Mouse (Mus musculus) liver, embryonic 15.5 days (tissue): ENCODE results near the gene Gm49366. TPM values are rescaled to one million over a fixed set of nuclear protein-coding genes. Genes with fewer than 3 reads are reported as not detected.
"Not testable (repeated sequence)": the region's sequence is repeated elsewhere in the genome, so short reads cannot be mapped to it uniquely, and the experiment has no call there.

Source experiments
- ATAC-seq: fragments of 200-750 bp; cut with Nextera tagmentation; 2 replicates; pipeline ENCODE4 v1.8.0; 2017; ENCODE audit warnings: moderate number of reproducible peaks, mild to moderate bottlenecking, moderate library complexity; ENCODE audit not compliant: insufficient read depth
- H3K27ac ChIP-seq: fragments of 300-500 bp; sonication (generic); replicated peaks from 2 replicates; pipeline ENCODE4 v1.5.1; 2015; ENCODE audit warnings: mild to moderate bottlenecking, inconsistent platforms
- H3K27me3 ChIP-seq: fragments of 300-500 bp; sonication (generic); 2 replicates; pipeline ENCODE4 v1.6.1; 2015; ENCODE audit warnings: mild to moderate bottlenecking, inconsistent platforms
- H3K36me3 ChIP-seq: fragments of 300-500 bp; sonication (generic); replicated peaks from 2 replicates; pipeline ENCODE4 v1.6.1; 2015; ENCODE audit warnings: moderate library complexity, mild to moderate bottlenecking, inconsistent platforms
- H3K4me1 ChIP-seq: fragments of 300-500 bp; sonication (generic); replicated peaks from 2 replicates; pipeline ENCODE4 v1.6.1; 2015; ENCODE audit warnings: inconsistent platforms
- H3K4me2 ChIP-seq: fragments of 300-500 bp; sonication (generic); 2 replicates; pipeline ENCODE4 v1.6.1; 2015; ENCODE audit warnings: moderate library complexity, mild to moderate bottlenecking, inconsistent platforms
- H3K4me3 ChIP-seq: fragments of 300-500 bp; sonication (generic); replicated peaks from 2 replicates; pipeline ENCODE4 v1.5.1; 2015; ENCODE audit warnings: mild to moderate bottlenecking, inconsistent platforms
- H3K9ac ChIP-seq: fragments of 300-500 bp; sonication (generic); 2 replicates; pipeline ENCODE4 v1.6.1; 2015; ENCODE audit warnings: moderate library complexity, mild to moderate bottlenecking, inconsistent platforms
- H3K9me3 ChIP-seq: fragments of 300-500 bp; sonication (generic); replicated peaks from 2 replicates; pipeline ENCODE4 v1.6.1; 2016; ENCODE audit warnings: inconsistent platforms
- WGBS: fragments of 180-500 bp; shearing (Covaris S2); methylation state at CpG from one replicate; pipeline ENCODE4 v1.1.7; 2015; ENCODE audit warnings: mixed read lengths; ENCODE audit not compliant: insufficient replicate concordance; 5-methylcytosine and 5-hydroxymethylcytosine counted together
- polyA plus RNA-seq: library from polyadenylated mRNA; unstranded; fragments of >200 nt; fragmentation: Nextera tagmentation; extraction: Ambion mirVana; gene quantifications from 2 replicates; pipeline ENCODE4 v1.2.1, GENCODE M21; 2015

Gene Gm49366
- polyA plus RNA-seq, 1 experiment from 2014 or later, result not detected

DNA sequence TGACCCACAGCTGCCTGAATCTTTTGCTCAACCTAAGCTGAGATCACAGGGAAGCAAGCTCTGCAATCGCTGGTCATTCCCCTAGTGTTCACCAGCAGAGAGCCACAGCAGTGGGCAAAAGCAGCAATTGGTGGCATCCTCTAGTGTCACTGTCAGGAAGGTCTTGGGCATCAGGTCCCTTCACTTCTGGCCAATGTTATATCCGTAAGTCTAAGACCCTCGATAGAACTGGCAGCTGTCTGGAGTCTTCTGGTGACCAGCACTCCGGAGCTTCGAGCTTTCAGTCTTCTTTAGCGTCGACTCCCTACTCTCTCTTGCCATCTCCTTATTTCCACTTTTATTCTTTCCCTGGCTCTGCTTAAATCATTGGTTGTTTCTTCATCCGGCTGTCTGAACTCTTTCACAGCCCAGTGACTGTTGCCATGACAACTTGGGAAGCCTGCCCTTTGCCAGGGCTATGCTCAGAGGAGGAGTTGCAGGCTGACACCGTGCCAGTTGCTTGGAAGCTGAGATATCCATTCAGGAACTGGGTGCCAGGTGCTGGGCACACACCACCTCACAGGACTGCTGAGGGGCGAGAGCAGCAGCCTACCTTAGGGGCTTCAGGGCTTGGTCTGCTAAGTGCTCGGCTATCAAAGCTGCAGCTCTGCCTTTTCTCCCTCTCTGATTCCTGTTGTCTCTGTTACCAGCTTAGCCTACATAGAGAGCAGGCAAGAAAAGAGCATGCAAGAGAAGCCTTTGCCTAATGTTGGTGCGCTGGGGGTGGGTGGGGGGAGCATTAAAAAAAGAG is 27.3 kb upstream of the Gm49366 start:
- no peak overlapping the region for H3K9ac ChIP-seq

DNA sequence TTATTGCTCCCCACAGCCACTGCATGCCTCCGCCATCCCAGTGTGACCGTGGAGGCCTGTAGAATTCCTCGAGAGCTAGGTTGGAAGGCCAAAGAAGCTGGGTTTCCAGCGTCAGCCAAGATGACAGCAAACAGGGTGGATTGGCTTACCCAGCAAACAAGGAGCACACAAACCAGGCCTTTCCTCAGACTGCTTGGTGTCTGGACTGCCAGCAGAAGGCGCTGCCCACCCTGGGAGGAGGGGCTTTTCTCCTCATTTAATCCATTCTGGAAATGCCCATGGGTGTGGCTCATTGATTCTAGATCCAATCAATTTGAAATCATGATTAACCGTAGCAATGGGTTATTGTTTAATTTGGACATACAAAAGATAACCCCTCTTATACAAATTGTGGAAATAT is 25.6 kb upstream of the Gm49366 start:
- no peak for ATAC-seq
- H3K4me1 ChIP-seq, result peaks cover 11% of the 10 kb centered on the region

More for the DNA sequence above, 27.3 kb upstream of the Gm49366 start:
- no peaks in the 10 kb centered on the region for H3K9me3 ChIP-seq
- no peak overlapping the region for H3K27ac ChIP-seq
- peaks cover 32% of the 10 kb centered on the region for H3K27me3 ChIP-seq
- no peaks in the 10 kb centered on the region for H3K36me3 ChIP-seq
- ATAC-seq, result no peak
- no peak overlapping the region for H3K4me3 ChIP-seq
- peaks cover 11% of the 10 kb centered on the region for H3K4me1 ChIP-seq
- WGBS, result 59% methylated on average over 12 of the region's 12 CpGs
- peak overlapping the region; percentile 53 for H3K4me2 ChIP-seq

DNA sequence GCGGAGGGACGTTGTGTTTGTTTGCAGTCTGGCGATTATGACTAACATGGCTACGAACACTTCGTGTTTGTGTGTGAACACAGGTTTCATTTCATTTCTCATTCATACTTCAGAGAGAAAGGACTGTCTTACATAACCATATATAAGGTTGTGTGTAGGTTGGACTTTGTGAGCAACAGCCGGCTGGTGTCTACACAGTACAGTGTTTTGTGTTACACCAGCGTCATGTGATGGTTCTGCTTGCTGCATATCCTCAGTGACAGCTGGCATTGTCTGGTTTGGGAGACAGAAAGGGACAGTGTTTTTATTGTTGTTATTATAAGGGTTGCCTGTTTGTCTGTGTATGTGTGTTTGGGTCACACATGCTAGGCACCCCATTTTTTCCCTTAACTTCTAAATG is 25.0 kb upstream of the Gm49366 start:
- WGBS, result 72% methylated on average over 7 of the region's 7 CpGs

More for the DNA sequence above, 25.6 kb upstream of the Gm49366 start:
- Histone ChIP-seq H3K9ac (no peak overlapping the region), H3K27ac (no peak overlapping the region), H3K4me3 (no peak overlapping the region), H3K4me2 (no peak overlapping the region), H3K27me3 (peaks cover 32% of the 10 kb centered on the region), H3K9me3 (no peaks in the 10 kb centered on the region), H3K36me3 (no peaks in the 10 kb centered on the region)
- WGBS, result 68% methylated on average over 6 of the region's 6 CpGs

DNA sequence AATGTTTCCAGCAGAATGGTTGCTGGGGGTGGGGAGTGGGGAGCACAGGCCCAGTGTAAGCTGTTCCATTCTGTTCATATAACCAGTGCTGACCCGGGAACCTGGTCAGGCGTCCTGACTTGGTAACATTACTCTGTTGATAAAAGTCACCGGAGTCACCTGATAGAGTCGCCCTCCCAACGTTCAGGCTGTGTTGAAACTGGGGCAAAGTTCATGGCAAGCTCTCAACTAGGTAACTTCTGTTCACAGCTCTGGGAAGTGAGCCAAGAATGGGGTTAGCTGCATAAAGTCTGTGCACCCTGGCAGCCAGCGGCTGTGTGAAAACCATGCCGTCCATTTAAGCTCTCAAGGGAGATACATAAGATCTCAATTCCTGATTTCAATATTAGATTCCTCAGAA is 18.2 kb upstream of the Gm49366 start:
- ATAC-seq, result peak; percentile 81
- 50% methylated on average over 7 of the region's 7 CpGs for WGBS
- not testable (repeated sequence) for H3K9ac ChIP-seq, H3K27me3 ChIP-seq, H3K36me3 ChIP-seq, H3K4me1 ChIP-seq, H3K9me3 ChIP-seq, H3K27ac ChIP-seq, H3K4me3 ChIP-seq, H3K4me2 ChIP-seq

More for the DNA sequence above, 25.0 kb upstream of the Gm49366 start:
- H3K4me3 ChIP-seq, result no peak overlapping the region
- no peak for ATAC-seq
- peaks cover 6% of the 10 kb centered on the region for H3K4me1 ChIP-seq
- H3K9me3 ChIP-seq, result no peaks in the 10 kb centered on the region
- H3K27me3 ChIP-seq, result peaks cover 27% of the 10 kb centered on the region
- H3K36me3 ChIP-seq, result no peaks in the 10 kb centered on the region
- H3K9ac ChIP-seq, result no peak overlapping the region
- H3K27ac ChIP-seq, result no peak overlapping the region
- no peak overlapping the region for H3K4me2 ChIP-seq

DNA sequence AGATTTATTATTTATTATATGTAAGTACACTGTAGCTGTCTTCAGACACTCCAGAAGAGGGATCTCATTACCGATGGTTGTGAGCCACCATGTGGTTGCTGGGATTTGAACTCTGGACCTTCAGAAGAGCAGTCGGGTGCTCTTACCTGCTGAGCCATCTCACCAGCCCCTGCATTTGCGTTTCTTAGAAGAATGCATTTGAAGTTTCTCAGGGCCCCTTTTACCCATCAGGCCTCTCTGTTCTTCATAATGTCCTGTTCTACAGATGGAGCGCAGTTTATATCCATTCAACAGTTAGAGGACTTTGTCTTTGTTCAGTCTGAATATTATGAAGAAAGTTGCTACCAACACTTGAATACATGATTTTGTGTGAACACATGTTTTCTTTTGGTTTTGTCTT is 16.5 kb upstream of the Gm49366 start:
- 77% methylated on average over 4 of the region's 4 CpGs for WGBS
- H3K4me1 ChIP-seq, H3K9me3 ChIP-seq, H3K36me3 ChIP-seq, H3K4me2 ChIP-seq, H3K27ac ChIP-seq, H3K4me3 ChIP-seq, ATAC-seq, H3K9ac ChIP-seq, H3K27me3 ChIP-seq: not testable (repeated sequence)

DNA sequence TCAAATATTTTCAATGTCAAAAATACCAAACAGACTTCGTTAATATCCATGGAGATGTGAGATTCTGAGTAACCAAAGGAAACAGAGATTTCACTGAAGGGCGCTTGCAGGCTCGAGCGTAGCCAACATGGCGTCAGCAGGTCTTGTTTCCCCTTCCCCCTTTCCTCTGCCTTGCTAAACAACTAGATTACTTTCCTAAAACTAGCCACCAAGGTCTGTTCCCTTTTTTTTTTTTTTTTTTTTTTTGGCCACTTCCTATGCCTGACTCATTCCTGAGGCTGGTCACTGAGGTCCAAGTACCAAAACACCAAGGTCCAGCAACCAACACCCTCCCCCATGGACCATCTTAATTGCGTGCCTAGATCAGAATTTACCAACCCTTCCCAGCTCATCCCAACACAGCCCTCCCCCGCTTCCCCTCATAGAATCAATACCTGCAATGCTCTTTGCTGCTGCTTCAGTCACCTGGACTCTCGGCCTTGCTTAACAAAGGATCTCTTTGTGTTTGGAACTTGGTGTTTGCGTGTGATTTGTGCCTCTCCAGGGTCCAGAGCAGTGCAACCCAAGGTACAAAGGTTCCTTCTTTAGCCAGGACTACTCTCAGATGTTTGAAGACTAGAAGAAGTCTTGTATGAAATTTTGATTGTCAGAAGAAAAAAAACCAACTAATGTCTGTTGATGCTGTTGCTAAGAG is 15.5 kb upstream of the Gm49366 start:
- Histone ChIP-seq H3K4me1 (peaks cover 7% of the 10 kb centered on the region; the same call in 1 of the 2 replicates), H3K9ac (no peak overlapping the region), H3K27ac (no peak overlapping the region), H3K4me3 (no peak overlapping the region), H3K9me3 (no peaks in the 10 kb centered on the region), H3K27me3 (no peaks in the 10 kb centered on the region), H3K4me2 (no peak overlapping the region), H3K36me3 (no peaks in the 10 kb centered on the region)
- ATAC-seq, result no peak
- WGBS, result 59% methylated on average over 9 of the region's 9 CpGs

DNA sequence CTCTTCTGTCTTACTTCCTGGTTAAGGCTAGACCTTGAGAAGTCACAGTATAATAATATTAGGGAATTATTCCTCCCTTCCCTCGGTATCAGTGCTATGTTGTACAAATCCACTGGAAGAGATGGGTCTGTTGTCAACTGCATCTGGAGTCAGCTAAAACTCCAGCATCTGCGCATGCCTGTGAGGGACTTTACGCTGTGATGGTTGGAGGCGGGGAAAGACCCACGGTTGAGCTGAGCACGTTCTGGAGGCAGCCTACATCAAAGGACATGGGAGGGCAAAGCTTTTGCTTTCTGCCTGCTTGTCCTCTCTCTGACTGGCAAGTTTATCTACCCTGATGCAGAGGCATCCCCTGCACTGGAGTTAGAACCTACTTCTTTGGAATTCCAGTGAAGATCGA is 12.8 kb upstream of the Gm49366 start:
- Histone ChIP-seq H3K27ac (no peak overlapping the region), H3K4me3 (no peak overlapping the region), H3K9ac (no peak overlapping the region), H3K4me1 (peaks cover 7% of the 10 kb centered on the region; the same call in 1 of the 2 replicates), H3K27me3 (no peaks in the 10 kb centered on the region), H3K36me3 (no peaks in the 10 kb centered on the region), H3K9me3 (no peaks in the 10 kb centered on the region), H3K4me2 (no peak overlapping the region)
- 74% methylated on average over 7 of the region's 7 CpGs for WGBS
- no peak for ATAC-seq

DNA sequence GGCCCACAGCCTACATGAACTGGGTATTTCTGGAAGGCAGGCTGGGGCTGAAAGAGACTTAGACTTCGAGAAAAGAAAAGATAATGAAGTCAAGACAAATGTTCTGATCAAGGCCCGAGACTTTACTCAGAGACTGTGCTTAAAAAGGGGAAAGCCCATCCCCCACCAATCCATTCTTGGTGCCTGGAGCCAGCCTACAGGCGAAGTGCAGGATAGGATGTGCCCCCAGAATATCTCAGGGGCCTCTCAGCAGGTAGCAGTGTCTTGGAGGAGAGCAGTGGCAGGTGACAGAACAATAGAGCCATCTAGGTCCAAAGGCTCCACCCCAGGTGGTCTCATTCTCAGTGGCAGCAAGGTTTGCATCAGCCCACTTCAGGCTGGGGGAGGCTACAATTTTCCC is 10.4 kb upstream of the Gm49366 start:
- not testable (repeated sequence) for H3K9ac ChIP-seq, H3K4me3 ChIP-seq, H3K9me3 ChIP-seq, ATAC-seq, H3K4me1 ChIP-seq, H3K27ac ChIP-seq, H3K4me2 ChIP-seq, H3K36me3 ChIP-seq, H3K27me3 ChIP-seq
- WGBS, result 47% methylated on average over 3 of the region's 3 CpGs

DNA sequence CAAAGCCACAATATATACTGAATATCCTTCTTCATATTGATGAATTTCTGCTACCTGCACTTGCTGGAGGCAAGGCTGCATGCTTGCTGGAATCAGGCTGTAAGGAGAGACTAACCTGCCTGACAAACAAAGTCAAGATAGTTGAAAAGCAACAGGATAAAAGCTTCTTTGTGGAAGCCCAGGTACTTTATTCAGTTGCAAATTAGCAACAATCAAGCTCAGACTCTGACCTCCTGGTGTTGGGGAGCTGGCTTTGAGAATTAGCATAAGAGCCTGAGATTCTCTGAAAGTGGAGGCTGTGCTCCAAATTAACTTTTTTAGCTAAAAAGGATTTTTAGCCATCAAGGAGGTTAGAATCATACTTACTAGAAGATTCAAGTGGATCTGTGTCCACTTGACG is 9.7 kb upstream of the Gm49366 start:
- not testable (repeated sequence) for H3K36me3 ChIP-seq, H3K9me3 ChIP-seq, H3K4me1 ChIP-seq, H3K4me2 ChIP-seq, ATAC-seq, H3K27ac ChIP-seq, H3K9ac ChIP-seq, H3K27me3 ChIP-seq, H3K4me3 ChIP-seq
- 92% methylated on average over 1 of the region's 1 CpGs for WGBS

DNA sequence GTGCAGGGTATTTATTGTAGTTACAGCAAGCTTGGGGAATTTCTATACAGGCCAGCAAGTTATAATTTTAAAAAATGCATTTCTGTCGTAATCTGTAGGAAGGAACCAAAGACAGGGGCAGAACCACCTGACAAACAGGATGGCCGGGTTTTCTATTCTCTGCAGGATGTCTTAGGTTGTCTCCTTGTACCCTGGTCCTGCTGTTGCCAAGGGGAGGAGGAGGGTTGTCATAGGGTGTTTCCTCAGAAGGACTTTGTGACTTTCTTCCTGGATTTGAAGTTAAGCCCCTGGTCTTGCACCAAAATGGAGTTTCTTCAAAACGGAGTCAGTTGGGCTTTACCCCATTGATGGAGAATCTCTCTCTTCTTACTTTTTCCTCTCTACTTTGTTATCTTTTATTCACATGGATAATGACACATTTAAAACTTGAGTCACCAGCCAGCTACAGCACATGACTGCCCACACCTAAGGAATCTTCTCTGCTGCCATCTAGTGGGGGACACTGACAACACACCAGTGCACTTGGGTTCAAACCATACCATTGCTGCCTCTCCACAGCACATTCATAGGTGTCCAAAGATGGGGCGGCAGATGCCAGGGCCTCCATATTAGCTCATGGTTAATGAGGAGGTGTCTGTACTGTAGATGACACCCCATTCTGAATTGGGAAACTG is 7.9 kb upstream of the Gm49366 start:
- Histone ChIP-seq H3K27me3 (no peaks in the 10 kb centered on the region), H3K4me1 (peaks cover 11% of the 10 kb centered on the region), H3K4me3 (no peak overlapping the region), H3K4me2 (no peak overlapping the region), H3K9ac (no peak overlapping the region), H3K27ac (no peak overlapping the region), H3K36me3 (no peaks in the 10 kb centered on the region), H3K9me3 (no peaks in the 10 kb centered on the region)
- no peak for ATAC-seq
- 33% methylated on average over 4 of the region's 4 CpGs for WGBS

DNA sequence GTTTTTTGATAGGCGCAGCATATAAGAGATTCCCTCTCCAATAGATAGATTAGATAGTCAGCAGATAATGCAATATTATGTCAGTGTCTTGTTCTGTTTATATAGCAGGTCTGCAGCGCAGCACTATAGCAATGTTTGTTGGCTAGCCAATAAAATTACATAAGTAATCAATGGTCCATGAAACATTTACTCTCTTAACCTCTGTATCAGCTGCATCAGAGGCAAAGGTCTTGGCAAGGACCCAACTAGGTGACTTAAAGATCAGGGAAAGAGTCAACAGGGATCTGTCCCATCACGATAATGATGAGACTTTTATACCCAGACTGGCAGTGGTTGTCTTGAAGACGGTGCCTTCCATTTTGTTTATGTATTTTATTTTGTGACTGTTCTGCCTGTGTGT is 5.9 kb upstream of the Gm49366 start:
- WGBS, result 61% methylated on average over 4 of the region's 4 CpGs
- ATAC-seq, result peak; percentile 47
- no peaks in the 10 kb centered on the region for H3K36me3 ChIP-seq
- H3K27me3 ChIP-seq, result peaks cover 6% of the 10 kb centered on the region
- peaks cover 11% of the 10 kb centered on the region for H3K4me1 ChIP-seq
- no peak overlapping the region for H3K4me2 ChIP-seq
- no peak overlapping the region for H3K9ac ChIP-seq
- no peaks in the 10 kb centered on the region for H3K9me3 ChIP-seq
- no peak overlapping the region for H3K27ac ChIP-seq
- no peak overlapping the region for H3K4me3 ChIP-seq
